Mouse (Mus musculus) adipose tissue, adult 10 weeks (tissue): ENCODE data around the gene Gnb3. TPM values are rescaled to one million over a fixed set of nuclear protein-coding genes. Genes with fewer than 3 reads are reported as not detected.

ENCODE experiments used
- polyA plus RNA-seq: library from polyadenylated mRNA; stranded (reverse); fragments of 350-450 nt; fragmentation: Illumina TruSeq; extraction: RNeasy Lipid Tissue Mini Kit (QIAGEN cat#74804); gene quantifications from one replicate; pipeline ENCODE4 v1.2.3, GENCODE M21; 2014; ENCODE audit warnings: low read depth, low replicate concordance

Gnb3 gene
- not detected for polyA plus RNA-seq

GRCm38 (mm10) chr6:124840241-124841167 lies at the start of gene Gnb3:
Gnb3 (minus strand) TSS chr6:124840275.

GRCm38 (mm10) chr6:124887986-124888385 lies 47.9 kb upstream of the Gnb3 start, which contains the start of gene Cd4:
Cd4 (minus strand) TSS chr6:124888221.

GRCm38 (mm10) chr6:124863658-124864298 lies 23.7 kb upstream of the Gnb3 start, which contains the start of gene Gpr162:
Gpr162 (minus strand) TSS chr6:124863983.

GRCm38 (mm10) chr6:124856916-124857839 lies 17.1 kb upstream of the Gnb3 start, which contains the start of gene P3h3:
P3h3 (minus strand) TSS chr6:124857752.

GRCm38 (mm10) chr6:124828868-124829798 lies 10.9 kb downstream of the Gnb3 start, which contains the start of the genes Usp5 and Cdca3:
Usp5 (minus strand) TSS chr6:124829484.
Cdca3 (plus strand) TSS chr6:124829547.

GRCm38 (mm10) chr6:124813933-124814332 lies 26.1 kb downstream of the Gnb3 start, which contains the start of gene Tpi1:
Tpi1 (minus strand) TSS chr6:124814296.

GRCm38 (mm10) chr6:124808358-124809012 lies 31.6 kb downstream of the Gnb3 start, which contains the start of gene Spsb2:
Spsb2 (plus strand) TSS chr6:124808661.

Other genes with a start within 250 kb of the Gnb3 start
- gene C1s2, start 204.2 kb downstream of the Gnb3 start, polyA plus RNA-seq = 5.6 TPM
- gene Lpcat3, start 177.2 kb downstream of the Gnb3 start, polyA plus RNA-seq = 75.1 TPM
- 55.2 TPM for gene Emg1, start 128.1 kb downstream of the Gnb3 start, polyA plus RNA-seq
- gene Phb2, start 127.9 kb downstream of the Gnb3 start, polyA plus RNA-seq = 129 TPM
- 24.1 TPM for gene Ptpn6, start 101.6 kb downstream of the Gnb3 start, polyA plus RNA-seq
- gene Grcc10, start 98.9 kb downstream of the Gnb3 start, polyA plus RNA-seq = 210 TPM
- gene Gm45234, start 84.3 kb downstream of the Gnb3 start, polyA plus RNA-seq = not detected
- gene Atn1, start 83.8 kb downstream of the Gnb3 start, polyA plus RNA-seq = 47.5 TPM
- 5.5 TPM for gene Eno2, start 70.6 kb downstream of the Gnb3 start, polyA plus RNA-seq
- gene Lrrc23, start 60.5 kb downstream of the Gnb3 start, polyA plus RNA-seq = 10.8 TPM
- gene Spsb2, start 31.6 kb downstream of the Gnb3 start, polyA plus RNA-seq = 15.2 TPM
- gene Tpi1, start 26.0 kb downstream of the Gnb3 start, polyA plus RNA-seq = 317 TPM
- gene Usp5, start 10.8 kb downstream of the Gnb3 start, polyA plus RNA-seq = 84.1 TPM
- 9.8 TPM for gene Cdca3, start 10.7 kb downstream of the Gnb3 start, polyA plus RNA-seq
- gene P3h3, start 17.5 kb upstream of the Gnb3 start, polyA plus RNA-seq = 18.1 TPM
- 1.5 TPM for gene Gpr162, start 23.7 kb upstream of the Gnb3 start, polyA plus RNA-seq
- 1.8 TPM for gene Cd4, start 47.9 kb upstream of the Gnb3 start, polyA plus RNA-seq
- 2.3 TPM for gene Lag3, start 71.4 kb upstream of the Gnb3 start, polyA plus RNA-seq
- gene Ptms, start 79.8 kb upstream of the Gnb3 start, polyA plus RNA-seq = 493 TPM
- gene Mlf2, start 91.1 kb upstream of the Gnb3 start, polyA plus RNA-seq = 206 TPM
- 105 TPM for gene Cops7a, start 125.3 kb upstream of the Gnb3 start, polyA plus RNA-seq
- 2.8 TPM for gene Pianp, start 156.4 kb upstream of the Gnb3 start, polyA plus RNA-seq
- 34.8 TPM for gene Zfp384, start 168.9 kb upstream of the Gnb3 start, polyA plus RNA-seq
- gene Ing4, start 199.5 kb upstream of the Gnb3 start, polyA plus RNA-seq = 58.4 TPM
- gene Acrbp, start 209.4 kb upstream of the Gnb3 start, polyA plus RNA-seq = 28.7 TPM
- 2.3 TPM for gene Lpar5, start 227.6 kb upstream of the Gnb3 start, polyA plus RNA-seq